Mouse (Mus musculus): ENCODE data around the gene Ppp2r5b. TPM values are rescaled to one million over a fixed set of nuclear protein-coding genes. Genes with fewer than 3 reads are reported as not detected.

The Ppp2r5b gene
- polyA plus RNA-seq, 1 experiment from 2014 or later: 84.8 TPM

- Histone ChIP-seq H3K4me3 (replicated peaks) (no peak overlapping the region), H3K9ac (replicated peaks) (no peak overlapping the region), H3K4me2 (replicated peaks) (no peak overlapping the region), H3K4me1 (replicated peaks) (peaks cover 16% of the 10 kb centered on the region), H3K9me3 (no peaks in the 10 kb centered on the region), H3K27ac (no peak overlapping the region), H3K36me3 (peaks cover 77% of the 10 kb centered on the region), H3K27me3 (no peaks in the 10 kb centered on the region)
- no peak for ATAC-seq
- WGBS: 92% methylated on average over 4 of the region's 4 CpGs
Observed at GRCm38 (mm10) chr19:6230411-6230810, 5.3 kb downstream of the Ppp2r5b start.

- H3K27ac ChIP-seq: no peak overlapping the region
- no peaks in the 10 kb centered on the region for H3K27me3 ChIP-seq
- WGBS: 82% methylated on average over 4 of the region's 4 CpGs
- H3K9ac ChIP-seq (replicated peaks): no peak overlapping the region
- H3K4me1 ChIP-seq (replicated peaks): no peaks in the 10 kb centered on the region
- H3K4me2 ChIP-seq (replicated peaks): no peak overlapping the region
- no peak for ATAC-seq
- no peaks in the 10 kb centered on the region for H3K9me3 ChIP-seq
- H3K36me3 ChIP-seq: peaks cover 68% of the 10 kb centered on the region
- H3K4me3 ChIP-seq (replicated peaks): no peak overlapping the region
Observed at GRCm38 (mm10) chr19:6227864-6228263, 7.8 kb downstream of the Ppp2r5b start.

DNA sequence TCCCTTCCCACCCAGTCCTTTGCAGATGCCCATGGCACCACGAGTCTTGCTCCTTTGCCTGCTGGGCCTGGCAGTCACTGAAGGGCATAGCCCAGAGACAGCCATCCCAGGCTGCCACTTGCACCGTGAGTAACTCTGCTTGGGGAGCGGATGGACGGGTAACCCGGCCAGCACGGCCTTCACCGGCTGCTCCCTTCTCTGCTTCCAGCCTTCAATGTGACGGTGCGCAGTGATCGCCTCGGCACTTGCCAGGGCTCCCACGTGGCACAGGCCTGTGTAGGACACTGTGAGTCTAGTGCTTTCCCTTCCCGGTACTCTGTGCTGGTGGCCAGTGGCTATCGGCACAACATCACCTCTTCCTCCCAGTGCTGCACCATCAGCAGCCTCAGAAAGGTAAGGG, 8.9 kb downstream of the Ppp2r5b start:
- no peak overlapping the region for H3K27ac ChIP-seq
- no peaks in the 10 kb centered on the region for H3K27me3 ChIP-seq
- H3K9me3 ChIP-seq: no peaks in the 10 kb centered on the region
- no peak for ATAC-seq
- no peaks in the 10 kb centered on the region for H3K4me1 ChIP-seq (replicated peaks)
- WGBS: 92% methylated on average over 14 of the region's 14 CpGs
- H3K36me3 ChIP-seq: peaks cover 58% of the 10 kb centered on the region
- no peak overlapping the region for H3K4me3 ChIP-seq (replicated peaks)
- H3K4me2 ChIP-seq (replicated peaks): no peak overlapping the region
- 0 out of 2 replicates have a peak overlapping the region, but pooled peaks have one; percentile 3 for H3K9ac ChIP-seq (replicated peaks)

DNA sequence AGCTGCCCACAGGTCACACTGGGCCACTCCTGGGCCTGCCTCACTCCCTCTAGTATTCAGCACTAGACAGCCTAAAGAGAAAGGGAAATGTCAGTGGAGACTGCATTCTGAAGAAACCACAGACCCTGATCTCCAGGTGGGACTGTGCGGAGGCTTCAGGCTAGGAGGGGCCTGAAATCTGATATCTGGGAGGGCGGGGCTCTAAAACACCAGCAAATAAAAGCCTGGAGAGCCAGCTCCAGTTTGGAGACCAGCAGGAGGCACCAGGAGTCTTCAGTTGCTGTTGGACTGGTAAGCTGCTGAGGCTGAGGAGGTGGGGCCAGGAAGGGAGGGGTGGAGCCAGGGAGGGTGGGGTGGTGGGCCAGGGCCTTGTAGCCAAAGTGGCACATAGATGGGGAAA, 9.5 kb downstream of the Ppp2r5b start, which contains the start of gene Gpha2:
Gene Gpha2 (plus strand): TSS at position 246 of the 400 bp plus-strand sequence.
- H3K9ac ChIP-seq (replicated peaks): 0 out of 2 replicates have a peak within 1 kb of the TSS, but pooled peaks have one; percentile 3
- no peak for ATAC-seq
- no peak within 1 kb of the TSS for H3K4me2 ChIP-seq (replicated peaks)
- H3K4me1 ChIP-seq (replicated peaks): no peaks in the 10 kb centered on the region
- H3K27me3 ChIP-seq: no peaks in the 10 kb centered on the region
- no peak within 1 kb of the TSS for H3K27ac ChIP-seq
- peaks cover 52% of the 10 kb centered on the region for H3K36me3 ChIP-seq
- no peaks in the 10 kb centered on the region for H3K9me3 ChIP-seq
- H3K4me3 ChIP-seq (replicated peaks): no peak within 1 kb of the TSS
- 13% methylated on average over 2 of the region's 2 CpGs for WGBS

GRCm38 (mm10) chr19:6218606-6219005, 17.1 kb downstream of the Ppp2r5b start:
- Histone ChIP-seq H3K27ac (no peak overlapping the region), H3K27me3 (no peaks in the 10 kb centered on the region), H3K4me1 (replicated peaks) (no peaks in the 10 kb centered on the region), H3K4me2 (replicated peaks) (no peak overlapping the region), H3K4me3 (replicated peaks) (no peak overlapping the region), H3K9me3 (no peaks in the 10 kb centered on the region), H3K36me3 (no peaks in the 10 kb centered on the region), H3K9ac (replicated peaks) (no peak overlapping the region)
- no peak for ATAC-seq
- WGBS: 69% methylated on average over 6 of the region's 6 CpGs

- no peak for ATAC-seq
- no peak overlapping the region for H3K9ac ChIP-seq (replicated peaks)
- H3K9me3 ChIP-seq: no peaks in the 10 kb centered on the region
- H3K27ac ChIP-seq: no peak overlapping the region
- WGBS: 82% methylated on average over 6 of the region's 6 CpGs
- H3K27me3 ChIP-seq: no peaks in the 10 kb centered on the region
- no peaks in the 10 kb centered on the region for H3K4me1 ChIP-seq (replicated peaks)
- no peak overlapping the region for H3K4me2 ChIP-seq (replicated peaks)
- H3K4me3 ChIP-seq (replicated peaks): no peak overlapping the region
- H3K36me3 ChIP-seq: no peaks in the 10 kb centered on the region
Observed at GRCm38 (mm10) chr19:6216046-6216705, 19.5 kb downstream of the Ppp2r5b start.

DNA sequence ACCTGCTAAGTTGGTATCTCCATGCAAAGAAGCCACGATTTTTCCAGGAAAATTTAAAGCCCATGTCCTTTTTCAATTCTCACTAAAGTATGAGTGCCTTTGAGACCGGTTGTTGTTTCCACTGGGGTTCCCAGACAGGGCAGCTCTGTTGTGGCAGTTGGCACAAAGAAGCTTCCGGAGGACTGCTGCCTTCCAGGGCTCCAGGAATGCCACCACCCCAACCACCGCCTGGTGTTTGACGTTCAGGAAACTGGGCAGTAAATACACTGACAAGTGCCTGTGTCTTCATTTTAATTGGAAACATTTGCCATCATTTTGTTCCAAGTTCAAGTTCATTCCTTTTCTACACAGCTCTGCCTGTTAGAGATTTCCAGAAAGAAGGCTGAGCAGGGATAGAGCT, 29.0 kb downstream of the Ppp2r5b start:
- no peaks in the 10 kb centered on the region for H3K9me3 ChIP-seq
- H3K27ac ChIP-seq: no peak overlapping the region
- H3K4me3 ChIP-seq (replicated peaks): no peak overlapping the region
- WGBS: 77% methylated on average over 5 of the region's 5 CpGs
- no peaks in the 10 kb centered on the region for H3K36me3 ChIP-seq
- H3K4me2 ChIP-seq (replicated peaks): no peak overlapping the region
- H3K27me3 ChIP-seq: no peaks in the 10 kb centered on the region
- no peaks in the 10 kb centered on the region for H3K4me1 ChIP-seq (replicated peaks)
- no peak overlapping the region for H3K9ac ChIP-seq (replicated peaks)
- no peak for ATAC-seq

DNA sequence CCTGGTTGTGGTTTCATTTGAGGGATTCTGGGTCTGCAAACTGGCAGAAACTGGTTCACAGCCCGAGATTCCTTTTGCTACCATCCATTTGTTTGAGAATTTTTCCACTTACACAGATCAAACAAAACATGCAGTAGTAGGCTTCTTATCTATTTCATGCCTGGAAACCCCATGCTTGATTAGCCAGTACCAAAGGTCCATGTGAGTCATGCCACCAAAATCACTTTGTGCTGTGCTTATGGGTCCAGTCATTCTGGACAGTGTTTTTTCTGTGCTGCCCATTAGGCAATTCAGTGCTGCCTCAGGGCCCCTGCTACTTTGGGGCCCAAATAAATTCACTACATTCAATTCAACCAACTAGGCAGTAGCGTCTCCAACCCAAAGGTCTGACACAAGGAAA, 31.4 kb downstream of the Ppp2r5b start:
- H3K4me1 ChIP-seq (replicated peaks): no peaks in the 10 kb centered on the region
- no peaks in the 10 kb centered on the region for H3K36me3 ChIP-seq
- H3K27me3 ChIP-seq: no peaks in the 10 kb centered on the region
- H3K4me2 ChIP-seq (replicated peaks): no peak overlapping the region
- H3K4me3 ChIP-seq (replicated peaks): no peak overlapping the region
- 87% methylated on average over 2 of the region's 2 CpGs for WGBS
- H3K9me3 ChIP-seq: no peaks in the 10 kb centered on the region
- no peak overlapping the region for H3K27ac ChIP-seq
- ATAC-seq: no peak
- H3K9ac ChIP-seq (replicated peaks): no peak overlapping the region

DNA sequence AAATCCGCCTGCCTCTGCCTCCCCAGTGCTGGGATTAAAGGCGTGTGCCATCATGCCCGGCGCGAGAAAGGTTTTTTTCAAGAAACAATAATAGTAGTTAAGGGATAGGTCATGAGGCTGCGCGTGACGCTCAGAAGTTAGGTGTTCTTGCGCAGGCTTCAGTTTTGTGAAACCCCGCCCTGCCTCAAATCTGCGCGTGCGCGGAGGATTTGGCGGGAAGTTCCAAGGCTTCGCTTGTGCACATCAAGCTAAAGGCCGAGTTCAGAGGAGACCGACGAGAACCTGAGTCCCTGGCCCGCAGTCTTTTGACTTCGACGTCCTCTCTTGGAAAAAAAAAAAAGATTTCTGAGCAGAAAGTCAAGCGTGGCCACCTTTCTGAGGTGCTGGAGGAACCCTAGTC, 51.5 kb downstream of the Ppp2r5b start, which contains the start of gene Majin:
Gene Majin (plus strand): TSS at position 258 of the 400 bp plus-strand sequence.
- WGBS: 89% methylated on average over 23 of the region's 23 CpGs
- no peak within 1 kb of the TSS for H3K27ac ChIP-seq
- no peak within 1 kb of the TSS for H3K9ac ChIP-seq (replicated peaks)
- H3K4me2 ChIP-seq (replicated peaks): no peak within 1 kb of the TSS
- no peak within 1 kb of the TSS for H3K4me3 ChIP-seq (replicated peaks)
- no peaks in the 10 kb centered on the region for H3K36me3 ChIP-seq
- no peaks in the 10 kb centered on the region for H3K27me3 ChIP-seq
- H3K9me3 ChIP-seq: no peaks in the 10 kb centered on the region
- peaks cover 4% of the 10 kb centered on the region; the same call in 1 of the 2 replicates for H3K4me1 ChIP-seq (replicated peaks)
- no peak for ATAC-seq

DNA sequence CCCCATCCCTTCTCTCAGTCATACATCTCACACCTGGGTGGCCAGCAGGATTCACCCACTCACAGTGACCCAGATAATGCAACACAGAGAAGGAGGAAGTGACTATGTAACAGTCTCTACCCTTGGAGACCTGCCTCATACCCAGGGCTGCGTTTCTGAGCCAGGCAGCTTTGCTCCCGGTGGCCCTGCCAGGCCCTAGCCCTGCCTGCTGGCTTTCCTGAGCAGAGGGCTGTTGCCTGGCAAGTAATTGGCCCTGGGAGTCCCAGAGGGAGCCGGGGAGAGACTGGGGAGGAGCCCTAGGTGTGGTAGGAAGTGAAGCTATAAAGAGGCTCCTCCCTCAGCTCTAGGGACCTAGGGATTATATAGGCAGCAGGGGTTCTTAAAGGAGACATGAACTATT, 53.1 kb downstream of the Ppp2r5b start:
- Histone ChIP-seq H3K27ac (no peak overlapping the region), H3K4me1 (replicated peaks) (peaks cover 4% of the 10 kb centered on the region; the same call in 1 of the 2 replicates), H3K9me3 (no peaks in the 10 kb centered on the region), H3K4me2 (replicated peaks) (no peak overlapping the region), H3K36me3 (no peaks in the 10 kb centered on the region), H3K9ac (replicated peaks) (no peak overlapping the region), H3K27me3 (no peaks in the 10 kb centered on the region), H3K4me3 (replicated peaks) (no peak overlapping the region)
- ATAC-seq: no peak
- 13% methylated on average over 3 of the region's 3 CpGs for WGBS

- Histone ChIP-seq H3K4me1 (replicated peaks) (peaks cover 4% of the 10 kb centered on the region; the same call in 1 of the 2 replicates), H3K4me3 (replicated peaks) (no peak overlapping the region), H3K27me3 (no peaks in the 10 kb centered on the region), H3K27ac (no peak overlapping the region), H3K36me3 (no peaks in the 10 kb centered on the region), H3K4me2 (replicated peaks) (no peak overlapping the region), H3K9me3 (no peaks in the 10 kb centered on the region), H3K9ac (replicated peaks) (no peak overlapping the region)
- 40% methylated on average over 5 of the region's 5 CpGs for WGBS
- no peak for ATAC-seq
Observed at GRCm38 (mm10) chr19:6181629-6182028, 54.0 kb downstream of the Ppp2r5b start.

DNA sequence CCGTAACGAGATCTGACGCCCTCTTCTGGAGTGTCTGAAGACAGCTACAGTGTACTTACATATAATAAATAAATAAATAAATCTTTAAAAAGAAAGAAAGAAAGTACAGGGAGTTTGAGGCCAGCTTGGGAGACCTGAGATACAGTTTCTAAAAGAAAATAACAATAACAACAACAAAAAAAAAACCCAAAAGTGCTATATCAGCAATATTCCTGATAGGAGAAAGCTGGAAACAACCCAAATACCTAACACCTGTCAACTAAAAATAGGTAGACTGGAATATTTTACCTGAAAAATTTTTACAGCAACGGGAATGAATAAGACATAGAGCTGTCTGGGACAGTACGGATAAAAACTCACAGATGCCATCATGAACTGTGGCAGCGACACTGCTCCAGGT, 56.9 kb downstream of the Ppp2r5b start:
- H3K36me3 ChIP-seq: no peaks in the 10 kb centered on the region
- H3K9ac ChIP-seq (replicated peaks): no peak overlapping the region
- no peak overlapping the region for H3K27ac ChIP-seq
- H3K4me2 ChIP-seq (replicated peaks): no peak overlapping the region
- H3K9me3 ChIP-seq: no peaks in the 10 kb centered on the region
- WGBS: 91% methylated on average over 6 of the region's 6 CpGs
- peaks cover 4% of the 10 kb centered on the region; the same call in 1 of the 2 replicates for H3K4me1 ChIP-seq (replicated peaks)
- ATAC-seq: no peak
- no peak overlapping the region for H3K4me3 ChIP-seq (replicated peaks)
- no peaks in the 10 kb centered on the region for H3K27me3 ChIP-seq
